Mouse (Mus musculus) embryo, embryonic 11.5 days (tissue): ENCODE measurements around the gene Chd5.

Experiments used
- DNase-seq: peaks from one replicate; pipeline ENCODE4 v3.0.0-alpha.2; 2012; ENCODE audit warnings: low read depth, low spot score

Chd5 gene

DNA sequence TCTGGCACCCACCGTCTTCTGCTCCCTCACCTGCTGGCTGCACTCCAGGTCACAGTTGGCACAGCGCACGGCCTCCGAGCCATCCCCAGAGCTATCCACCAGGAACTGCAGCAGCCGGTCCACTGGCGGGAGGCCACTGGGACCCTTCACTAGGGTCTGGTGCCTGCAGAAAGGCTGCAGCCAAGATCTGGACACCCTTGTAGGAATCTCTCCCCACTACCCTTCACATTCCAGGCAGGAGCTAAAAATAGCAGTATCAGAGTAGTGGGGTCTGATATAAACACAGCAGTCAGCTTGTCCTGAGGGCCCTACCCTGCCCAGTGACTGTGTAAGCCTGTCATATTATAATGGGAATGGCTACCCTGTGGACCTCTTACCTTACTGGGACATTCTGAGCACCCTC, 20.8 kb upstream of the Chd5 start:
- DNase-seq = no peak

DNA sequence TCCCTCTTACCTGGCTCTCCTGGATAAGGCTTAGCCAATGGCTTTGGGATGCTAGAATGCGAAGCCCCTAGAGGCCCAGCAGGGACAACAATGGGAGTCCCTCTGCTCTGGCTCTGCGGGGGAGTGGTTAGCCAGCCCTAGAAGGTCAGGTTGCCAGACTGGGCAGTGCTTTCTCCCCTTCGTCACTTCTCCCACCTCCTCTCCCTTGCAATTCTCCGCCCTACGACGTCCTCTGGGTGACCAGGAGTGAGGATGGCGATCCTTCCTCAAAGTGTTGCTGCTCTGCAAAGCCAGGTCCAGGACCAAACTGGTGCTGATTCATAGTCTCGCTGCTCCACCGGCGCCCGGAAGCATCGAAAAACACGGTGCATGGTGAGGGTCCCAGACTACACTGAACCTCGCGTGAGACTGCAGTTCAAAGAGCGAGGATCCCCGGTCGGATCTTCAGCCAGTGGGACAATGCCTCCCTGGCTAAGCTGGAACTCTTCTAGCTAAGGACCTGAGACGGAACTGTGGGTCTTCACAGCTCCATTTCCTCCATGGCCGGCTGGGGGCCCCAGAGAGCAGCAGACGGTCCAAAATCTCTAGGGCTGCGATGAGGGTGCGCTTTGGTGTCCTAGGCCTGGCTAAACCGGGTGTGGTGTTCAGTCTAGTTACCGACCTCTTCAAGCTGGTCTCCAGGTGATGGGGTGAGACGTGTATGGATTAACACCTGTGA, 19.8 kb upstream of the Chd5 start, which contains the start of gene Rnf207:
Gene Rnf207 (minus strand): TSS at position 477 of the 718 bp plus-strand sequence.
- no peak for DNase-seq

DNA sequence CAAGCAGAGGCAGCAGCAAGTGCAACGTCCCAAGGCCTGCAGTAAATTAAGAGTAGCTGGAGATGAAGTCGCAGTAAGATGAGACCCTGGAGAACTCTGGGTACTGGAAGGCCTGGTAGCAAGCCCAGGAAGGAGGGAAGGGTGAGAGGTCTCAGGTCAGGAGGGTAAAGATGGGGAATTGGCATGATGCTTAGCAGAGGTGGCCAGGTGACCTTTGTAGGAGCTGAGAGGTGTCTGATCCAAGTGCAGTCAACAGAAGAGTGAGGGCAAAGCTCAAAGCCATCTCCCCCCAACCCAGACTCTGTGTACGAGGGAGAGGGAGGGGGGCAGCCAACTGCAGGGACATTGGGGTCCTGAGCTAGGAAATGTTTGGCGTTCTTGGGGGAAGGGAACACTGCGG, 17.0 kb upstream of the Chd5 start:
- DNase-seq = no peak

GRCm38 (mm10) chr4:152324641-152325562, 13.5 kb upstream of the Chd5 start:
- DNase-seq = no peak

DNA sequence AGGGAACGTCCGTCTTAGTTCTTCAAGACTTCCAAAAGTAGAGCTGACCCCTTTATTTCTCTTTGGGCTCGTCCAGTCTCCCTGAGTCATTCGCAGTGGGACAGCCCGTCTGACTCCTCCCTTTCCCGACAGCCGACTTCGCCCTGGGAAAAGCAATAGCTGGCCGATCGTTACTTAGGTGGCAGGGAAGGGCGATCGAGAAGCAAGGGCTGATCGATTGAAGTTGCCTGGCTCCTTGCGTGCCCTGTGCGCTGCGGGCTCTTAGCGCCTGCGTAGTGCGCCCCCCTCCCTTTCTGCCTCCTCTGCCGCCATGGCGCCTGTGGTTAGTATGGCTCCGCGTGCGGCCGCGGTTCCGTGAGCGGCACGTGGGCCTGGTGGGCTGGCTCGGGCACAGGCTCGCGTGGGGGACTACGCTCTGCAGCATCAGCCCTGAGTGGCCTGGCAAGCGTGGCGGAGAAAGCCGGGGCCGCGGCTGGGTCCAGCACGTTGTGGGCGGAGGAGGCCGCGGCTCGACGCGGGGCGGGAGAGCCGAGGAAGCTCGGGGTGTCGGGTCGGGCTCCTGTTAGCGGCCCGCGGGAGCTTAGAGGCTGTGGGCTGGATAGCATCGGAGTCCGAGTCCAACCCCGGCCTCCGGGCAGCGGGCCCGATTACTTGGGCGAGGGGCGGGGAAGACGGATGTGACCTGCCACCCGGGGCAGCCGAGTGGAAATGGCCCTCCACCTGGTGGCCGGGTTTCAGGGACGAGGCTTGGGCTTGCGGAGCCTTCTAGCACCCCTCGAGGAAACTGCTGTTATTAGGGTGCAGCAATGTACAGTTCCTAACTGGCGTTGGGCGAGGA, 12.7 kb upstream of the Chd5 start, which contains the start of gene Rpl22:
Gene Rpl22 (plus strand): TSS at position 169 of the 838 bp plus-strand sequence.
- DNase-seq = peak; percentile 92

- no peak for DNase-seq
These were observed 11.9 kb upstream of the Chd5 start for GRCm38 (mm10) chr4:152326543-152326942.

- no peak for DNase-seq
These were observed 9.8 kb upstream of the Chd5 start for GRCm38 (mm10) chr4:152328691-152329090.

DNA sequence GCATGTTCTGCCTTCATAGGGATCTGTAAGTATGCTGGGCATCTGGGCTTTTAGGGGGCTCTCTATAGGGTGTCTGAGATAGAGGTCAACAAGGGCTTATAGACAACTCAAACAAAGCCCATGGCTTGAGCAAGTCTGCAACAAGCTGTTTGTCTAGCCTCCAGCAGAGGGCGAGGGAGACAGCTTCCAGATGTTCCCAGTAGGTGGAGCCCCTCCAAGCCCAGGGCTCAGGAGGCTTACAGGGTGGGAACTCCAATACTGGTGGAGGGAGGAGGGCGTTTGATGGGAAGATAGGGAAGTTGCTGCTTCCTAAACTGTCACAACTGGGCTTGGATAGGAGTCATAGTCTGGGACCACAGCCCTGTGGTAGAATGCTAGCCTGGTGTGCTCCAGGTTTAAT, 5.5 kb upstream of the Chd5 start:
- peak; percentile 43 for DNase-seq

GRCm38 (mm10) chr4:152333587-152333986, 4.9 kb upstream of the Chd5 start:
- no peak for DNase-seq

- DNase-seq = no peak
These were observed 679 bp upstream of the Chd5 start for GRCm38 (mm10) chr4:152337772-152338171.

DNA sequence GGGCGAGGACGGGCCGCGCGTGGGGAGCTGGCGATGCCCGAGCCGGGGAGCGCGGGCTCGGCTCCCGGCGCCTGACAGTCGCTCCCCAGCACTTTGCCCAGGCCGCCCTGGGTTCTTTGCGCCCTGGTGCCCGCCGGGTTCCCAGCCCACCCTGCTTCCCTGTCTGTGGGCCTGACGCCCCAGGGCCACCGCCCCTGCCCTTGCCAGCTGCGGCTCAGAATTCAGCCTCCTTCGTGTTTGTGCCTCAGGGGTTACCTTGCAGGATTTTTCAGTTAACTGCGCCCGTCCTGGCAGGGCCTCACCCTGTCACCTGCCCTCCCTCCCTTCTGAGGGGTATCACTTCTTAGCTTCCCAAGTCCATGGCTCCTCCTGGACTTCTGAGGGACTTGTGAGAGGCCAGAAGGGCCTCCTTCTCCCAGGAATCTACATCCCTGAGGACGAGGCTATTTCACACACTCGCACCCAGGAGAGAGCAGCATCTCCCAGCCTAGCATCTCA, 891 bp downstream of the Chd5 start:
- no peak for DNase-seq

GRCm38 (mm10) chr4:152340584-152341284, 2.3 kb downstream of the Chd5 start:
- no peak for DNase-seq

GRCm38 (mm10) chr4:152343296-152343695, 4.8 kb downstream of the Chd5 start:
- DNase-seq = no peak

DNA sequence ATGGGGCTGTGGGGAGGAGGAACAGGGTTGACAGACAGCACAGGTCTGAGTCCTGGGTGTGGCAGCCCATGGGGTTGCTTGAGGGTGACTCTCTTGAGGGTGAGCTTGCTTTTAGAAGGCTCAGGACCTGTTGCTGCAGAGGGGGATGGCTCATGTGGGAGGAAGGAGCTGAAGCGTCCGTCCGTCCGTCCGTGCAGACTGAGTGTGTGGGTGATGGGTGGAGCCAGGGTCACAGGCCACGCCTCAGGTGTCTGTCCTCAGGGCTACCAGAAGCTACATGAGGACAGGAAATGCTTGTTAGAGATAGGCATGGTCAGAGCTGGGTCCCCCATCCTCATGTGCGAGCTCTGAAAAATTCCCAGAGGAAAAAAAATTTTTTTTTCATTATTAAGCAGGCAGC, 6.2 kb downstream of the Chd5 start:
- DNase-seq = no peak

GRCm38 (mm10) chr4:152345120-152345889, 6.9 kb downstream of the Chd5 start:
- DNase-seq = no peak

DNA sequence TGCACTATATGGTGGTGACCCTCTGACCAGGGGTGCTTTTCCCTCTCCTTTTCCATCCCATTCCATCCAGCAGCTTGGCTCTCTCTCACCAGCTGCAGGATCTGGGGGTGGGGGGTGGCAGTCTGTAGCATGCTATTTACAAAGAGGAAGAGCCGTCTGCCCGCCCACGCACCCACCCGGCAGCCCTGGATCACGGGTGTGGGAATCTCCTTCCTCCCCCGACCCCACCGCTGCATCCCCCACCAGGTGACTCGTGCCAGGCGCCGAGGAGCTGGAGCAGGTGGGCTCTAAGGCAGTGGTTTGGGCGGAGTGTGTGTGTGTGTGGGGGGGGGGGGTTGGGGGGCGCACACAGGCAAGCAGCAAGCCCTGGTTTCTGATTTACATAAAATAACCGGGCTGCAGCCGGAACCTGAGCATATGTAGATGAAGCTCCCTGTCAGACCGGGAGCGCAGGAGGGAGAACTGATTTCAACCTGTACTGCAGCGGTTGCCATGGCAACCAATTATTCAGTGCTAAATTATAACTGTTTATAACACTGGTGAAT, 11.5 kb downstream of the Chd5 start:
- no peak for DNase-seq

- no peak for DNase-seq
These were observed 12.4 kb downstream of the Chd5 start for GRCm38 (mm10) chr4:152350722-152351421.

DNA sequence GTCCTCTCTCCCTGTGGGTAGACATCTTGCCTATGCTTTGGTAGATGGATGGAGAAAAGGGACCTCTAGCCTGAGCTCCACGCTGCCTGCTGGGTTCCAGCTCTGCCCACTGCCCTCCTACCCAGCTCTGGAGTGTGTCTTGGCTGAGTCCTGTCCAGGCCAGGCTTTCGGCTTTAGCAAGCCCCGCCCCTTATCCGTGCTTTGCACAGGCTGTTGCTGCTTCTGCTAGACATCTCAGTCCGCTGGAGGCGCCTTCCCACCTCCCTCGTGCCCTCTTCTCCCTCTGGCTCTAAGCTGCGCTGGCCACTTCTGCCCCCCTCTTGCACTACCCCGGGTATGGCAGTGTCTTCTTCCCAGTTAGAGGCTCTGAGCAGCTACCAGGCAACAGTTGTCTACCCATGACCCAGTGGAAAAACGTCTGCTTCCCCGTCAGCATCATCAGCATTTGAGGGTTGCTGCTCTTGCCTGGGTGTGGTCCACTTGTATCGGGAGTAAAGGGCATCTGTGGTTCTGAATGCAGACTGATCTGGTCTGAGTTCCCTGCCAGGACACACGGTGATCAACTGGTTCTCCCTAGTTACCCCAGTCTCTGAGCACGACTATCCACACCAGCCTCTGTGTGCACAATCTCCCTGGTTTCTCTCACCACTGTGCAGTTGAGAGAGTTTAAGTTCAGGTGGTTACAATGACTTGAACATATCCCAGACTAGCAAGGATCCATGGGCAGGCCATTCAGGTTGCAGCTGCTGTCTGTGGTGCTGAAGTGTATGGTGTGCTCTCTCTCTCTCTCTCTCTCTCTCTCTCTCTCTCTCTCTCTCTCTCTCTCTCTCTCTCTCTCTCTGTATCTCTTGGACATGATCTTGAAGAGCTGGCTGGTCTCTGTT, 13.2 kb downstream of the Chd5 start:
- no peak for DNase-seq
